Mouse (Mus musculus) erythroblast, embryonic 14.5 days (primary cell): ENCODE results near the gene Gm45337.

ENCODE experiments used
- GATA1 ChIP-seq: IDR thresholded peaks from 2 replicates; pipeline ENCODE4 v1.6.1; 2012; ENCODE audit warnings: low read length, inconsistent platforms, mixed read lengths
- TAL1 ChIP-seq: IDR thresholded peaks from 3 replicates; pipeline ENCODE4 v1.6.1; 2012; ENCODE audit warnings: low read length, inconsistent platforms, mixed read lengths

GRCm38 (mm10) chr7:142169836-142170235 lies 25.4 kb upstream of the Gm45337 start:
- TF ChIP-seq GATA1 = no peak
- TF ChIP-seq TAL1 = no peak
